25 mouse cellular contexts compared by ENCODE assay signal in the genomic region with DNA sequence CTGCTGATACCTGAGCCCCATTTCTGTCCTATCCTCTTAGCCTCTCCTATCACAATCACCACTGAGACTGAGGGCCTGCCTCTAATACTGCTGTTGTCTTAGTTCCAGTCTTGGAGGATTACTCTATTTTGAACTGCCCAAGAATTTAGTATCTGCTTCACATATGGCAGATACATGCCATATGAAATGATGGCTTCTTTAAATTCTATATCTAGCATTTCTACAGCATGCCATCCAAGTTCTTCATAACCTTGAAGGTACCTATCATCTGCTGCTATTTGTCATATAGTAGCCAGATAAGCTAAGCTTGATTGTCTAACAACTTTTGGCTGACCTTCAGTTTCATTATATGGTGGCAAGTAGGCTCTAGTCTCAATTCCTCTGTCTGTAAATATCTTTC. TPM values are rescaled to one million over a fixed set of nuclear protein-coding genes. Genes with fewer than 3 reads are reported as not detected.
DNase-seq lines count a peak whose midpoint lies in the region; ATAC-seq and TF ChIP-seq lines count a peak whose summit lies in the region.
"Had no signal": no experiment of that assay in that cellular context is flagged by ENCODE, and none has a peak within 500 bp of the region (broad histone marks: within the 10 kb centered on the region; RNA-seq: fewer than 3 reads in every experiment).

No protein-coding gene starts in this region.

- H3K9me3 ChIP-seq in liver, embryonic 13.5 days (replicated peaks) = no peaks in the 10 kb centered on the region
- H3K9me3 ChIP-seq in liver, postnatal 0 days (ENCODE audit: low read length) = no peaks in the 10 kb centered on the region
- peaks cover 34% of the 10 kb centered on the region for H3K9me3 ChIP-seq in CH12.LX (replicated peaks; ENCODE audit: low read length)
- H3K9me3 ChIP-seq in kidney, embryonic 14.5 days (ENCODE audit: control insufficient read depth, low read length) = no peaks in the 10 kb centered on the region
- H3K9me3 ChIP-seq: embryonic facial prominence, embryonic 10.5 days; embryonic facial prominence, embryonic 13.5 days; forebrain, embryonic 12.5 days; hindbrain, embryonic 12.5 days; hindbrain, embryonic 15.5 days had no signal

- no peak for TF ChIP-seq POLR2A in CH12.LX (IDR thresholded peaks at IDR 0.05; ENCODE audit: low read depth, low read length)

- dilution Hi-C loops in CH12.LX (cut with MboI; ENCODE audit: extremely low pct_ligation_motif_present, extremely low pct_unique_long_range_greater_than_20kb, low sequenced_read_pairs) = no loop called here

- in situ Hi-C loops in CH12.LX (cut with MboI; ENCODE audit: low pct_ligation_motif_present, low pct_unique_long_range_greater_than_20kb, low sequenced_read_pairs) = no loop called here

- H3K79me2 ChIP-seq in CH12.LX (replicated peaks; ENCODE audit: control insufficient read depth, extremely low read depth, insufficient read depth, poor library complexity, severe bottlenecking) = no peaks in the 10 kb centered on the region

- no peak for TF ChIP-seq CTCF in liver, postnatal 0 days (IDR thresholded peaks at IDR 0.05; ENCODE audit: low read depth)
- no peak for TF ChIP-seq CTCF in CH12.LX (conservative IDR thresholded peaks at IDR 0.05 in 1 of 2, IDR thresholded peaks at IDR 0.05 in 1 of 2; ENCODE audit: low read depth in 2 of 2, low read length in 2 of 2)

- H3K36me3 ChIP-seq in liver, embryonic 13.5 days = peaks cover 55% of the 10 kb centered on the region
- peaks cover 30% of the 10 kb centered on the region for H3K36me3 ChIP-seq in liver, postnatal 0 days (replicated peaks; ENCODE audit: insufficient read depth, low read length)
- peaks cover 59 to 73% of the 10 kb centered on the region in 2 experiments for H3K36me3 ChIP-seq in CH12.LX (replicated peaks in 1 of 2; ENCODE audit: control insufficient read depth in 1 of 2, insufficient read depth in 1 of 2, low read length in 1 of 2)
- peaks cover 11% of the 10 kb centered on the region for H3K36me3 ChIP-seq in splenic B cell, adult 2 months (ENCODE audit: control insufficient read depth, insufficient read depth, low read length, poor library complexity, severe bottlenecking)
- peaks cover 27% of the 10 kb centered on the region; the same call in 1 of the 2 replicates for H3K36me3 ChIP-seq in kidney, embryonic 14.5 days (ENCODE audit: control insufficient read depth, insufficient read depth, low read length)
- H3K36me3 ChIP-seq: hindbrain, embryonic 15.5 days had no signal

- H3K4me1 ChIP-seq in liver, embryonic 13.5 days (replicated peaks) = peaks cover 45% of the 10 kb centered on the region
- peaks cover 27% of the 10 kb centered on the region for H3K4me1 ChIP-seq in liver, postnatal 0 days (ENCODE audit: insufficient read depth)
- H3K4me1 ChIP-seq in CH12.LX (ENCODE audit: control insufficient read depth in 1 of 2, insufficient read depth in 2 of 2) = peaks cover 1 to 2% of the 10 kb centered on the region in 2 experiments; a peak in 1 of 4 replicates
- peaks cover 9% of the 10 kb centered on the region for H3K4me1 ChIP-seq in kidney, embryonic 14.5 days (ENCODE audit: control insufficient read depth, insufficient read depth, low read length)

- H3K4me3 ChIP-seq in liver, embryonic 13.5 days (replicated peaks) = no peak overlapping the region
- no peak overlapping the region for H3K4me3 ChIP-seq in liver, postnatal 0 days (ENCODE audit: low read depth, low read length)
- H3K4me3 ChIP-seq in CH12.LX (replicated peaks in 1 of 3; ENCODE audit: low read depth in 2 of 3, low read length in 2 of 3, poor library complexity in 1 of 3) = no peak overlapping the region
- no peak overlapping the region for H3K4me3 ChIP-seq in kidney, embryonic 14.5 days (ENCODE audit: low read length)
- H3K4me3 ChIP-seq: embryonic facial prominence, embryonic 10.5 days; embryonic facial prominence, embryonic 13.5 days; erythroblast, embryonic 14.5 days; forebrain, embryonic 12.5 days; hindbrain, embryonic 12.5 days; hindbrain, embryonic 15.5 days had no signal

- no peak overlapping the region for H3K4me2 ChIP-seq in liver, embryonic 13.5 days
- no peak overlapping the region for H3K4me2 ChIP-seq in liver, postnatal 0 days (ENCODE audit: low read depth, low read length)
- no peak overlapping the region for H3K4me2 ChIP-seq in CH12.LX (ENCODE audit: insufficient read depth, low read depth, poor library complexity, severe bottlenecking)
- no peak overlapping the region for H3K4me2 ChIP-seq in kidney, embryonic 14.5 days (replicated peaks; ENCODE audit: low read depth, low read length)
- H3K4me2 ChIP-seq: embryonic facial prominence, embryonic 13.5 days; forebrain, embryonic 12.5 days; heart, embryonic 11.5 days; hindbrain, embryonic 12.5 days; hindbrain, embryonic 15.5 days had no signal

- ATAC-seq in liver, embryonic 13.5 days (ENCODE audit: low read depth) = no peak
- no peak for ATAC-seq in liver, postnatal 0 days
- no peak for ATAC-seq in kidney, embryonic 14.5 days (ENCODE audit: low FRiP score, low TSS enrichment)
- ATAC-seq: forebrain, embryonic 16.5 days had no signal

- H3K9ac ChIP-seq in liver, embryonic 13.5 days = no peak overlapping the region
- no peak overlapping the region for H3K9ac ChIP-seq in liver, postnatal 0 days (replicated peaks)
- H3K9ac ChIP-seq in CH12.LX (ENCODE audit: insufficient read depth, low read depth) = no peak overlapping the region
- no peak overlapping the region for H3K9ac ChIP-seq in kidney, embryonic 14.5 days (ENCODE audit: low read depth, low read length)
- H3K9ac ChIP-seq: embryonic facial prominence, embryonic 13.5 days; forebrain, embryonic 12.5 days; hindbrain, embryonic 12.5 days; hindbrain, embryonic 15.5 days had no signal

- TF ChIP-seq RAD21 in CH12.LX (IDR thresholded peaks at IDR 0.05; ENCODE audit: low read depth, low read length) = no peak

- no peak for TF ChIP-seq EP300 in liver, postnatal 0 days (IDR thresholded peaks at IDR 0.05; ENCODE audit: low read depth)
- no peak for TF ChIP-seq EP300 in CH12.LX (IDR thresholded peaks at IDR 0.05; ENCODE audit: low read length)

- H3K27me3 ChIP-seq in liver, embryonic 13.5 days = no peaks in the 10 kb centered on the region
- no peaks in the 10 kb centered on the region for H3K27me3 ChIP-seq in liver, postnatal 0 days (ENCODE audit: insufficient read depth, low read length)
- H3K27me3 ChIP-seq in CH12.LX (replicated peaks) = no peaks in the 10 kb centered on the region
- H3K27me3 ChIP-seq in splenic B cell, adult 2 months (ENCODE audit: control insufficient read depth, insufficient read depth, low read length, poor library complexity, severe bottlenecking) = no peaks in the 10 kb centered on the region
- H3K27me3 ChIP-seq in kidney, embryonic 14.5 days (ENCODE audit: control insufficient read depth, insufficient read depth, low read length) = no peaks in the 10 kb centered on the region
- H3K27me3 ChIP-seq: embryonic facial prominence, embryonic 13.5 days; forebrain, embryonic 12.5 days; hindbrain, embryonic 12.5 days; hindbrain, embryonic 15.5 days had no signal

- peak overlapping the region; percentile 61 for H3K27ac ChIP-seq in liver, embryonic 13.5 days
- H3K27ac ChIP-seq in liver, postnatal 0 days (ENCODE audit: low read depth) = no peak overlapping the region
- no peak overlapping the region; the same call in 1 of the 2 replicates for H3K27ac ChIP-seq in CH12.LX (ENCODE audit: insufficient read depth, low read depth)
- H3K27ac ChIP-seq in kidney, embryonic 14.5 days (ENCODE audit: low read depth, low read length) = no peak overlapping the region
- H3K27ac ChIP-seq: embryonic facial prominence, embryonic 10.5 days; embryonic facial prominence, embryonic 13.5 days; forebrain, embryonic 12.5 days; hindbrain, embryonic 12.5 days; hindbrain, embryonic 15.5 days had no signal

- no peak for DNase-seq in liver, embryonic 13.5 days
- no peak for DNase-seq in liver, postnatal 0 days
- DNase-seq in A20 (ENCODE audit: low read depth, low spot score) (peak; percentile 47), CH12.LX (ENCODE audit: extremely low read depth) (no peak)
- peak; percentile 36 for DNase-seq in splenic B cell, adult 2 months (ENCODE audit: low read depth, low spot score)
- DNase-seq in layer of hippocampus, postnatal 36 days = no peak
- DNase-seq: adrenal gland, adult 2 months; adrenal gland, postnatal 14 days; cerebellum, adult 11 months; cerebellum, adult 8-10 months; cerebellum, postnatal 10 days; cerebellum, postnatal 36 days; embryo, embryonic 11 days; gastrocnemius, postnatal 14 days; heart, adult 11 months had no signal

RNA-seq across cellular contexts. Expression of gene Vars, which starts 6.0 kb away (rescaled TPM):
- polyA plus RNA-seq in liver, embryonic 13.5 days (2015; fragmentation: Nextera tagmentation; extraction: Ambion mirVana) = 110 and 112 TPM in 2 replicates
- 38.0 and 43.8 TPM in 2 replicates for polyA plus RNA-seq in liver, postnatal 0 days (2015; fragmentation: Nextera tagmentation; extraction: Ambion mirVana)
- total RNA-seq in CH12.LX (2012; rRNA removed) (238 and 277 TPM in 2 replicates), CH12.LX (2014; rRNA removed) (90.3 and 97.4 TPM in 2 replicates)
- polyA plus RNA-seq in CH12.LX (2012; ENCODE audit: insufficient read length, low read depth) = 253 and 280 TPM in 2 replicates
- polyA plus RNA-seq in kidney, embryonic 14.5 days (2014; fragmentation: Nextera tagmentation; extraction: Ambion mirVana) = 96.4 and 137 TPM in 2 replicates
- total RNA-seq in layer of hippocampus, postnatal 36 days (2021) = 10 to 100 TPM; 45.1 to 50.1 TPM

RNA-seq across cellular contexts. Expression of gene Lsm2, which starts 13.1 kb away (rescaled TPM):
- 163 and 178 TPM in 2 replicates for polyA plus RNA-seq in liver, embryonic 13.5 days (2015; fragmentation: Nextera tagmentation; extraction: Ambion mirVana)
- 69.8 and 76.7 TPM in 2 replicates for polyA plus RNA-seq in liver, postnatal 0 days (2015; fragmentation: Nextera tagmentation; extraction: Ambion mirVana)
- total RNA-seq in CH12.LX (2012; rRNA removed) (104 and 120 TPM in 2 replicates), CH12.LX (2014; rRNA removed) (134 and 135 TPM in 2 replicates)
- polyA plus RNA-seq in CH12.LX (2012; ENCODE audit: insufficient read length, low read depth) = 274 and 345 TPM in 2 replicates
- 240 and 246 TPM in 2 replicates for polyA plus RNA-seq in kidney, embryonic 14.5 days (2014; fragmentation: Nextera tagmentation; extraction: Ambion mirVana)
- total RNA-seq in layer of hippocampus, postnatal 36 days (2021) = 10 to 100 TPM; 17.3 to 19.1 TPM

RNA-seq across cellular contexts. Expression of gene Vwa7, which starts 21.6 kb away (rescaled TPM):
- polyA plus RNA-seq in liver, embryonic 13.5 days (2015; fragmentation: Nextera tagmentation; extraction: Ambion mirVana) = 0.08 TPM in 2 replicates
- polyA plus RNA-seq in liver, postnatal 0 days (2015; fragmentation: Nextera tagmentation; extraction: Ambion mirVana) = 0.09 and 0.12 TPM in 2 replicates
- 0.42 and 0.46 TPM in 2 replicates for total RNA-seq in CH12.LX (2012; rRNA removed)
- 0.07 TPM in 1 of 2 replicates, not detected in the other for total RNA-seq in CH12.LX (2014; rRNA removed)
- 0.94 and 1.2 TPM in 2 replicates for polyA plus RNA-seq in CH12.LX (2012; ENCODE audit: insufficient read length, low read depth)
- 0.13 and 0.28 TPM in 2 replicates for polyA plus RNA-seq in kidney, embryonic 14.5 days (2014; fragmentation: Nextera tagmentation; extraction: Ambion mirVana)
- total RNA-seq in layer of hippocampus, postnatal 36 days (2021) = under 1 TPM; 0.22 to 0.33 TPM

RNA-seq across cellular contexts. Expression of gene Hspa1l, which starts 22.2 kb away (rescaled TPM):
- 0.10 and 0.34 TPM in 2 replicates for polyA plus RNA-seq in liver, embryonic 13.5 days (2015; fragmentation: Nextera tagmentation; extraction: Ambion mirVana)
- 0.18 TPM in 1 of 2 replicates, not detected in the other for polyA plus RNA-seq in liver, postnatal 0 days (2015; fragmentation: Nextera tagmentation; extraction: Ambion mirVana)
- 0.30 and 0.38 TPM in 2 replicates for total RNA-seq in CH12.LX (2012; rRNA removed)
- not detected in 2 replicates for total RNA-seq in CH12.LX (2014; rRNA removed)
- polyA plus RNA-seq in CH12.LX (2012; ENCODE audit: insufficient read length, low read depth) = 1.1 and 1.4 TPM in 2 replicates
- polyA plus RNA-seq in kidney, embryonic 14.5 days (2014; fragmentation: Nextera tagmentation; extraction: Ambion mirVana) = 0.79 and 1.3 TPM in 2 replicates
- under 1 TPM; 0.42 to 0.48 TPM for total RNA-seq in layer of hippocampus, postnatal 36 days (2021)
- polyA plus RNA-seq: G1E had no signal

RNA-seq across cellular contexts. Expression of gene Hspa1a, which starts 22.8 kb away (rescaled TPM):
- 2.1 and 2.3 TPM in 2 replicates for polyA plus RNA-seq in liver, embryonic 13.5 days (2015; fragmentation: Nextera tagmentation; extraction: Ambion mirVana)
- 0.46 and 0.59 TPM in 2 replicates for polyA plus RNA-seq in liver, postnatal 0 days (2015; fragmentation: Nextera tagmentation; extraction: Ambion mirVana)
- total RNA-seq in CH12.LX (2012; rRNA removed) = not detected in 2 replicates
- not detected in 2 replicates for total RNA-seq in CH12.LX (2014; rRNA removed)
- polyA plus RNA-seq in CH12.LX (2012; ENCODE audit: insufficient read length, low read depth) = not detected in 2 replicates
- 4.3 and 4.8 TPM in 2 replicates for polyA plus RNA-seq in kidney, embryonic 14.5 days (2014; fragmentation: Nextera tagmentation; extraction: Ambion mirVana)
- 10 to 100 TPM; 19.1 to 26.6 TPM for total RNA-seq in layer of hippocampus, postnatal 36 days (2021)
- total RNA-seq: G1E had no signal

Comparison
In these comparisons a context has a peak if more than half of its experiments do, and no peak if none do; other contexts are left out.
1. DNase-seq: peak in A20 (single experiment) and splenic B cell, adult 2 months (single experiment); none in liver, embryonic 13.5 days (single experiment), liver, postnatal 0 days (single experiment), CH12.LX (single experiment) and layer of hippocampus, postnatal 36 days (0 of 2).